Mouse (Mus musculus) cerebellum, postnatal 25 days (tissue): Measurements from ENCODE around the gene Olfr215.
"Not testable (repeated sequence)": the region's sequence is repeated elsewhere in the genome, so short reads cannot be mapped to it uniquely, and the experiment has no call there.

Experiments
- DNase-seq, 2 experiments: peaks; one replicate each; pipeline ENCODE4 v3.0.0; 2021; ENCODE audit warnings: mixed read lengths in 2 of 2

Olfr215 gene

GRCm38 (mm10) chr6:116584095-116584494 lies at the start of gene Olfr215:
Olfr215 (minus strand) TSS chr6:116584195.
- no peak for DNase-seq

DNA sequence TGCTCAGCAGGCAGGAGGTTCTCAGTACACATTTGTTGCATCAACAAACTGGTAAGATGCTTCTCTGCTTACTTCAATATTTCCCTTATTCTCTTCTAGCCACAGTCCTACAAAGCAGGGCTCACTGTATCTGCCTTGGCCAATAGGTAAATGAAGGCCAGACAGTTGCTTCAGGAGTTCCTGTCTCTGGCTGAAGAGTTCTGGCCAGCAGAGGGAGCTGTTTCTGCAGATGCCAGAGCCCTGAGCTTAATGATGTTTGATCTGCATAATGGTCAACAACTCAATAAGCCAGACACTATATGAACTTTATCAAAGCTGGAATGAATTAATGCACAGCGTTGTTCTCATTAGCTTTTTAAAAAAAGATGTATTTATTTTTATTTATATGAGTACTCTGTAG lies 48.1 kb upstream of the Olfr215 start:
- peak; percentile 75 to 89 for DNase-seq

GRCm38 (mm10) chr6:116629766-116630165 lies 45.8 kb upstream of the Olfr215 start:
- DNase-seq: no peak

- peak; percentile 82 to 83 for DNase-seq
Observed at GRCm38 (mm10) chr6:116628539-116629171, 44.7 kb upstream of the Olfr215 start, which contains the start of gene Zfp422. Zfp422 (minus strand) TSS chr6:116628999.

GRCm38 (mm10) chr6:116628095-116628494 lies 44.1 kb upstream of the Olfr215 start:
- no peak for DNase-seq

GRCm38 (mm10) chr6:116626417-116626816 lies 42.4 kb upstream of the Olfr215 start:
- not testable (repeated sequence) for DNase-seq

GRCm38 (mm10) chr6:116621318-116622023 lies 37.5 kb upstream of the Olfr215 start:
- DNase-seq: no peak

DNA sequence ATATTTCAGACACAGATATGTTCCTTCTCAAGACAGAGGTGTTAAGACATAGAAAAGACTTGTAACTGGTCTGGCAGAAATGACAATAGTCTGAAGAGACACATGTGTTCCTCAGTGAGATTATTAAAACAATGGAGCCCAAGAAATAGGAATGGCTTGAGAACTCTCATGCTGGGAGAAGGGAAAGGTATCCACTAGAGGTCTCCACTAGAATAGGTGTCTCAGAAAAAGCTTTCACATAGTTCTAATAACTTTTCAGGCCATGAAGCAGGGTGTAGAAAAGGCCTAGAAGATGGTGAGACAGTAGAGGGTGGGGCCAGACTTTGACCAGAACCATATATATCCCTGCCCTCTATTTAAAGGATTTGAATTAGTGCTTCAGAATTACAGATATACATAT lies 34.1 kb upstream of the Olfr215 start:
- no peak for DNase-seq

DNA sequence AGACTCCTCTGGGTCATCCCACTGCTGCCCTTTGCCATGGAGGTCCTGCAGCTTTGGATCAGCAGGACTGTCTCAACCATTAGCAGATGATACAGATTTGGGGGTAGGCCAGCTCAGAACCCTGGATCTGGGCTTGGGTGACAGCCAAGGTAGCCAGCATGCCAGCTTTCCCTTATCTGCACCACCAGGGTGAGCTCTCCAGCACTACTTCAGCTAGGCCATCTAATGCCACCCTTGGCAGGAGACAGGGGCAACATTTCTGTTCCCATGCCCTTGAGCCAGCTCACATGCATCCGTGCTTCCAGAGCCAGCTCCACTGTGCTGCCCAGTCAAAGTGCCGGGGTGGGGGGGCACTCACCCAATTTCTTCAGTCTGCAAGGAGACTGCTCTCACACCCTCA lies 31.7 kb upstream of the Olfr215 start:
- no peak for DNase-seq

DNA sequence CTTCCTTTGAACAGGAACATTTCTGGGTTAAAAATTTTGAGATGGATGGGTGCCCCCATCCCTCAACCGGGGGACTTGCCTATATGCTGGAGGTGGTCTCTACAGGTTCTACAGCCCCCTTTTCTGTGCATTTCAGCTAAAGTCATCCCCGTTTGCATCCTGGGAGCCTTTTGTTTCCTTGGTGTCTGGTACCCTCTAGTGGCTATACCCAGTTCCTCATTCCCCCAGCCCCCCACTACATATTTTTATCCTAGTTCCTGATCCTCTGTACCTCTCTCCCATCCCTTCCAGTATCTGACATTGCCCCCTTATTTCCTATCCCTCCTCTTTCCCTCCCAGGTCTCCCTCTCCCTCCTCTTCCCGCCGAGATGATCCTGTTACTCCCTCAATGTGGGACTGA lies 23.2 kb upstream of the Olfr215 start:
- no peak for DNase-seq

- not testable (repeated sequence) for DNase-seq
Observed at GRCm38 (mm10) chr6:116600969-116601368, 17.0 kb upstream of the Olfr215 start.

DNA sequence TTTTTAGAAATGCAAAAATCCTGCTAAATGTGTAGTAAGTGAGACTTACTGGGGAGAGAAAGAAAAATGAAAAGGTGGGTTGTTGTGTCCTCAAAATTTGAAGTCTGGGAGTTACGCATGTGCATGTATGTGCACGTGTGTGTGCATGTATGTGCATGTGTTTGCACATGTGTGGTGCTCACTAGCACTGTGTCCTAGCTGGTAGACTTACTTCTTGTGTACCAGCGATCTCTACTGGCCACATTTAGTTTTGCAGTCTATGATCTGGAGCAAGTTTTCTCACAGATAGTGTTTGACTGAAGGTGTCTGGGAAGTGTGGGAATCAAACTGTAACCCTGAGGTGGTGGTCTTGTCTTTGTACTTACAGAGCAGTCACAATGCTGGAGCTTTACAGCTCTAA lies 14.2 kb downstream of the Olfr215 start:
- peak; percentile 20 to 53 for DNase-seq

DNA sequence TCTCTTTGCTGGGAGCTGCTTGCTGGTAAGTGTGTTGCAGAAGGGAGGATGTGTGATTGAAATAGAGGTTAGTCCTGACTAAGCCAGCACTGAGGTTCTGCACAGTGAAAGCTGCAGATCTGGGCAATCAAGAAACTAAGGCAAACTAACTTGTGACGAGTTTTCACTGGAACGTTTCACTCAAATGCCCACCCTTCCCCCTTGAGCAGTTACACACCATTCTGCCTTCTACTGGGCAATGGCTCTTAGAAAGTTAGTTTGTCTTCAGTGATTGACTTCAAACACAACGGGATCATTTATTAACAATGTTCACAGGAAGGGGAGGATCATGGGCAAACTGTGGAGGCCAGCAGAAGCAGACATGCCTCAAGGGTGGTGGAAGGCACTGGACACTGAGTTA lies 29.0 kb downstream of the Olfr215 start:
- DNase-seq: no peak

DNA sequence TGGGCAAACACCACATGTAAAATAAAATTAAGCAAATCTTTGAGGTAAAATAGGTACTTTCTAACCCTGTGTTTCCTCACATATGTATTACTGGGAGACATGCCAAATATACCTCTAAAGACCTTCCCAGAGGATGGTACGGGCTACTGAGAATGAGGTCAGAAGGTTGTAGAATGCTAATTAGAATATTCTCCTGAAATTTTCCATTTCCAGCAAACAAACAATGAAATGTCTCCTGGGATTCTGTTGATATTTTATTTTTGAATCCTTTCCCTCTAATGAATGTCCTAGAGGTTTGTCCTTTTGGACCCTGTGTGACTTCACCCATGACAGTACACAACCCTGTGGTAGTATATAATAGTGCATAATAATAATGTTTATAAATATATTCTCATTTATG lies 30.1 kb downstream of the Olfr215 start, which contains the start of gene Olfr214:
TSS of gene Olfr214 (plus strand) at position 301 of the 400 bp plus-strand sequence.
- no peak for DNase-seq

DNA sequence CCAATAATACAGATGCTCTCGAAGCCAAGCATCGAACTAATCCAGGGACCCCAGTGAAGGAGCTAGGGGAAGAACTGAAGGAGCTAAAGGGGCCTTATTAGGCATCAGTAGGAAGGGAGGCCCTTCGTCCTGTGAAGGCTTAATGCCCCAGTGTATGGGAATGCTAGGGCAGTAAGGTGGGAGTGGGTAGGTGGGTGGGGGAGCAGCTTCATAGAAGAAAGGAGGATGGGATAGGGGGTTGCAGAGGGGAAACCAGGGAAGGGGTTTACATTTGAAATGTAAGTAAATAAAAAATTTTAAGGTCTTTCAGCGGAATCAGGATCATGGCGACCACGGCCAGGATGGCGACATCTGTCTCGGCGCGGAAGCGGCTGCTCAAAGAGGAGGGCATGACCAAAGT lies 33.2 kb downstream of the Olfr215 start, which contains the start of gene Gm5580:
TSS of gene Gm5580 (plus strand) at position 301 of the 400 bp plus-strand sequence.
- DNase-seq: not testable (repeated sequence)

DNA sequence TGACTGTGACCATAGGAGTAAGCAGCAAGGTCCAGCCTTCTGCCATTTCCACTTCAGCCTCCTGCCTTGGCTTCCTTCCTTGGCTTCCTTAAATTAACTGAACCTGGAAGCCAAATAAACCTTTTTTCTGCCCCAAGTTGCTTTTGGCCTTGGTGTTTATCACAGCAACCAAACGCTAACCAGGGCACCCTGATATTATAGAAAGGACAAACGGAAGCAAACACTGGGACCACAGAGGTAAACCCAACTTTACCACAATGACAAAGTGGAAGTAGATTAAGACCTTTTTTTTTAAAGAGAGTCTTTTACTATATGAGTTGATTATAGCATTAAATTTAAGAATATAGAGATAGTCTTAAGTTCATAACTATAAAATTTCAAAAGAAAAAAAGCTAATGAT lies 41.5 kb downstream of the Olfr215 start:
- DNase-seq: no peak

GRCm38 (mm10) chr6:116538156-116538555 lies 45.8 kb downstream of the Olfr215 start, which contains the start of gene Olfr213:
Olfr213 (plus strand) TSS chr6:116538456.
- DNase-seq: no peak
